Mouse (Mus musculus) bone marrow, adult 2 months (tissue): ENCODE measurements around the gene Pgam2.

Experiments used
- CTCF ChIP-seq: fragments of 200-500 bp; IDR thresholded peaks from 2 replicates; pipeline ENCODE4 v1.5.1; 2011; ENCODE audit warnings: low read length, control low read depth; ENCODE audit not compliant: control insufficient read depth, insufficient read depth
- POLR2A ChIP-seq: fragments of 200-500 bp; IDR thresholded peaks from 2 replicates; pipeline ENCODE4 v1.6.1; 2011; ENCODE audit warnings: low read depth, mild to moderate bottlenecking, control low read depth, low read length, borderline replicate concordance; ENCODE audit not compliant: control insufficient read depth

DNA sequence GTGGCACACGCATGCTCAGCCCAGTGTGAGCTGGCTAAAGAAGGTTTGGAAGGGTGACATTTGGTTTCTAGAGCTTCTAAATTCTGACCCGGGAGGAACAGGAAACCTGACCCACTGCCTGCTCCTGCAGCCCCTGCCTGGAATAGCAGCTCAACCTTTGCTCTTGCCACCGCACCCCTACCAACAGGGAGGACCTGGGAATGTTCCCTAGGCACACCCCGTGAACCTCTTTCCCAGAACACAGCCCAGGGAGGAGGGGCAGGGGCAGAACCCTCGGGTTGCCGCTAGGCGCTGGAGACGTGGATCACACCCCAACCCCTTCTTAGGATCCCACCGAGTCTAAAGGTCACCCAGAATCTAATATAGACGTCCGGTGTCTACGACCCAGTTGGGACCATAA lies 1.5 kb downstream of the Pgam2 start:
- no peak for TF ChIP-seq CTCF
- TF ChIP-seq POLR2A: no peak
